7 mouse cellular contexts compared by ENCODE assay signal in the genomic region with DNA sequence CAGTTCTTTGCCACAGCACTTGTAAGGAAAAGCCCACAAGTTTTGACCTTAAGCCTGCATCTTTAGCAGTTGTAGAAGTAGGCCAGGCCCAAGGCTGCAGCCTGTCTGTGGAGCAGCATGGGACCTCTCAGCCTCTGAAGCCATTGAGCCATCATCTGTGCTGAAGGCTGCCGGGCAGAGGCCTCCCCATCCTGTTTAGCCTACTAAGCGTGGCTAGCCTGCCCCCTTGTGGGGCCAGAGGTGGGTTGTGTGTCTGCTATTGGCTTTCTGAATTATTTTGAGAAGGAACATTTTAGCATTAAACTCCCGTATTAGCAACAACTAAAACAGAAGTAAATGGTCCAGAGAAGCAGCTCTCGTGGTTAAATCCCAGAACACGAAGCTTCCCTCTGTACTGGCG. TPM values are rescaled to one million over a fixed set of nuclear protein-coding genes. Genes with fewer than 3 reads are reported as not detected.
DNase-seq lines count a peak whose midpoint lies in the region; TF ChIP-seq lines count a peak whose summit lies in the region.

No protein-coding gene starts in this region.

- peak; percentile 84 for TF ChIP-seq RAD21 in CH12.LX (IDR thresholded peaks at IDR 0.05; ENCODE audit: low read depth, low read length)

- TF ChIP-seq EP300 in CH12.LX (IDR thresholded peaks at IDR 0.05; ENCODE audit: low read length) = no peak

- no peak overlapping the region for H3K27ac ChIP-seq in CH12.LX (ENCODE audit: insufficient read depth, low read depth)

- peak; percentile 79 to 81 for DNase-seq in B cell, adult 2 months
- peak; percentile 78 for DNase-seq in CH12.LX (ENCODE audit: extremely low read depth)
- DNase-seq in c-Kit-positive CD71-positive TER-119-negative erythroid progenitor cells, embryonic 14.5 days (ENCODE audit: low read depth) = peak; percentile 65
- peak; percentile 64 for DNase-seq in gastrocnemius, postnatal 10 days
- DNase-seq in kidney, postnatal 10 days = peak; percentile 81
- peak; percentile 60 for DNase-seq in lung, postnatal 25 days (ENCODE audit: low spot score)
- DNase-seq in right cerebral cortex, postnatal 4 days = peak; percentile 49

- H3K79me2 ChIP-seq in CH12.LX (replicated peaks; ENCODE audit: control insufficient read depth, extremely low read depth, insufficient read depth, poor library complexity, severe bottlenecking) = peaks cover 53% of the 10 kb centered on the region

- in situ Hi-C loops in CH12.LX (cut with MboI; ENCODE audit: low pct_ligation_motif_present, low pct_unique_long_range_greater_than_20kb, low sequenced_read_pairs) = no loop called here

- H3K27me3 ChIP-seq in CH12.LX (replicated peaks) = no peaks in the 10 kb centered on the region

- H3K9me3 ChIP-seq in CH12.LX (replicated peaks; ENCODE audit: low read length) = no peaks in the 10 kb centered on the region

- H3K9ac ChIP-seq in CH12.LX (ENCODE audit: insufficient read depth, low read depth) = no peak overlapping the region

- dilution Hi-C loops in CH12.LX (cut with MboI; ENCODE audit: extremely low pct_ligation_motif_present, extremely low pct_unique_long_range_greater_than_20kb, low sequenced_read_pairs) = no loop called here

- H3K4me3 ChIP-seq in CH12.LX (replicated peaks in 1 of 3; ENCODE audit: low read depth in 2 of 3, low read length in 2 of 3, poor library complexity in 1 of 3) = no peak overlapping the region

- peaks cover 23 to 53% of the 10 kb centered on the region in 2 experiments for H3K4me1 ChIP-seq in CH12.LX (ENCODE audit: control insufficient read depth in 1 of 2, insufficient read depth in 2 of 2)

- peaks cover 0 to 64% of the 10 kb centered on the region in 2 experiments for H3K36me3 ChIP-seq in CH12.LX (replicated peaks in 1 of 2; ENCODE audit: control insufficient read depth in 1 of 2, insufficient read depth in 1 of 2, low read length in 1 of 2)

- TF ChIP-seq CTCF in CH12.LX (conservative IDR thresholded peaks at IDR 0.05 in 1 of 2, IDR thresholded peaks at IDR 0.05 in 1 of 2; ENCODE audit: low read depth in 2 of 2, low read length in 2 of 2) = peak; percentile 20 to 92; a peak in 2 of 4 replicates

- H3K4me2 ChIP-seq in CH12.LX (ENCODE audit: insufficient read depth, low read depth, poor library complexity, severe bottlenecking) = no peak overlapping the region

- TF ChIP-seq POLR2A in CH12.LX (IDR thresholded peaks at IDR 0.05; ENCODE audit: low read depth, low read length) = no peak

TF ChIP-seq in CH12.LX, 34 proteins besides CTCF, POLR2A, EP300 and RAD21:
- 0 out of 2 replicates have a peak, but pooled peaks have one; percentile 24 for TF ChIP-seq ELF1 (IDR thresholded peaks at IDR 0.05; ENCODE audit: low read depth, low read length)
- peak; percentile 77 for TF ChIP-seq SMC3 (IDR thresholded peaks at IDR 0.05; ENCODE audit: low read depth, low read length)
- TF ChIP-seq E2F4 (IDR thresholded peaks at IDR 0.05; ENCODE audit: insufficient replicate concordance, low read depth, low read length) = no peak
- TF ChIP-seq MXI1 (IDR thresholded peaks at IDR 0.05; ENCODE audit: low read depth, low read length) = no peak
- no peak for TF ChIP-seq JUND (conservative IDR thresholded peaks at IDR 0.05; ENCODE audit: low read depth, low read length)
- peak; percentile 11; the same call in 1 of the 2 replicates for TF ChIP-seq IRF4 (IDR thresholded peaks at IDR 0.05; ENCODE audit: low read depth, low read length)
- 0 out of 2 replicates have a peak, but pooled peaks have one; percentile 20 for TF ChIP-seq NELFE (IDR thresholded peaks at IDR 0.05; ENCODE audit: low read depth, low read length)
- TF ChIP-seq HCFC1 (IDR thresholded peaks at IDR 0.05; ENCODE audit: low read depth, low read length) = peak; percentile 14; the same call in 1 of the 2 replicates
- 0 out of 2 replicates have a peak, but pooled peaks have one; percentile 13 for TF ChIP-seq MAZ (IDR thresholded peaks at IDR 0.05; ENCODE audit: low read depth, low read length)

RNA-seq across cellular contexts. Expression of a gene that starts 4.4 kb away (rescaled TPM):
- total RNA-seq in CH12.LX (2012; rRNA removed) (29.5 and 39.4 TPM in 2 replicates), CH12.LX (2014; rRNA removed) (11.5 and 12.7 TPM in 2 replicates)
- polyA plus RNA-seq in CH12.LX (2012; ENCODE audit: insufficient read length, low read depth) = 68.6 and 76.7 TPM in 2 replicates
- 10 to 100 TPM; 46.0 to 52.0 TPM for total RNA-seq in gastrocnemius, postnatal 10 days (2021)

RNA-seq across cellular contexts. Expression of a gene that starts 28.2 kb away (rescaled TPM):
- total RNA-seq in CH12.LX (2012; rRNA removed) (0.21 and 0.55 TPM in 2 replicates), CH12.LX (2014; rRNA removed) (not detected in 2 replicates)
- not detected in 2 replicates for polyA plus RNA-seq in CH12.LX (2012; ENCODE audit: insufficient read length, low read depth)
- under 1 TPM in 1 of 2 experiments, not detected in 1; 0.20 TPM for total RNA-seq in gastrocnemius, postnatal 10 days (2021)

RNA-seq across cellular contexts. Expression of a gene that starts 37.6 kb away (rescaled TPM):
- total RNA-seq in CH12.LX (2012; rRNA removed) (6.8 and 7.7 TPM in 2 replicates), CH12.LX (2014; rRNA removed) (0.16 TPM in 1 of 2 replicates, not detected in the other)
- 0.89 and 1.9 TPM in 2 replicates for polyA plus RNA-seq in CH12.LX (2012; ENCODE audit: insufficient read length, low read depth)
- total RNA-seq in gastrocnemius, postnatal 10 days (2021) = 100 to 1,000 TPM in 1 of 2 experiments, 10 to 100 TPM in 1; 94.0 to 102 TPM

RNA-seq across cellular contexts. Expression of a gene that starts 43.7 kb away (rescaled TPM):
- 61.5 and 77.2 TPM in 2 replicates for total RNA-seq in CH12.LX (2012; rRNA removed)
- total RNA-seq in CH12.LX (2014; rRNA removed) = 1.6 and 2.0 TPM in 2 replicates
- polyA plus RNA-seq in CH12.LX (2012; ENCODE audit: insufficient read length, low read depth) = 1.6 and 2.8 TPM in 2 replicates
- total RNA-seq in gastrocnemius, postnatal 10 days (2021) = 100 to 1,000 TPM; 143 to 189 TPM

RNA-seq across cellular contexts. Expression of a gene that starts 53.8 kb away (rescaled TPM):
- 14.0 and 16.2 TPM in 2 replicates for total RNA-seq in CH12.LX (2012; rRNA removed)
- 5.4 and 6.4 TPM in 2 replicates for total RNA-seq in CH12.LX (2014; rRNA removed)
- 9.0 and 9.8 TPM in 2 replicates for polyA plus RNA-seq in CH12.LX (2012; ENCODE audit: insufficient read length, low read depth)
- total RNA-seq in gastrocnemius, postnatal 10 days (2021) = 1 to 10 TPM; 2.0 to 2.5 TPM

Comparison
In these comparisons a context has a peak if more than half of its experiments do, and no peak if none do; other contexts are left out.
1. RNA of a gene that starts 37.6 kb away (total RNA-seq): 94.0 to 102 TPM in gastrocnemius, postnatal 10 days; 0.16 to 7.7 TPM in CH12.LX; every median in the first group is over 10 times any median in the second.
2. Peak in every context shown above with its lines, with median percentiles within 50 percentile points of each other: DNase-seq.